Mouse (Mus musculus) thymus, adult 18-20 months (tissue): ENCODE measurements around the gene H2-Eb2.

Experiments
- DNase-seq, 2 experiments: peaks; one replicate each; pipeline ENCODE4 v3.0.0; 2022; ENCODE audit warnings: mixed read lengths in 2 of 2

Gene H2-Eb2

DNA sequence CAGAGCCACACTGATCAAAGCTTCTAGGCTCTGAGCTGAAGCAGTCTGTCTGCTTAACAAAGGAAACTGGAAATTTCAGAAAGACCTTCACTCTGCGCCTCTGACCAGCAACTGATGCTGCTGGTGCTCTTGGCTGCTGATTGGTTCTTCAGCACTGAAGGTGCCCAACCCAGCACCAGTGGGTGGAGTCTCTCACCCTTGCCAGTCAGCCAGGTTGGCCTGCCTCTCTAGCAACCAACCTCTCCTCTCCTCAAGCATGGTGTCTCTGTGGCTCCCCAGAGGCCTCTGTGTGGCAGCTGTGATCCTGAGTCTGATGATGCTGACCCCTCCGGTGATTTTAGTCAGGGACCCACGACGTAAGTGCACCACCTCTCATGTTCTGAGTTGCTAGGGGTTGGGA lies at the start of gene H2-Eb2:
Gene H2-Eb2 (plus strand): TSS at position 230 of the 400 bp plus-strand sequence.
- peak in 1 of 2 experiments; percentile 22 for DNase-seq

DNA sequence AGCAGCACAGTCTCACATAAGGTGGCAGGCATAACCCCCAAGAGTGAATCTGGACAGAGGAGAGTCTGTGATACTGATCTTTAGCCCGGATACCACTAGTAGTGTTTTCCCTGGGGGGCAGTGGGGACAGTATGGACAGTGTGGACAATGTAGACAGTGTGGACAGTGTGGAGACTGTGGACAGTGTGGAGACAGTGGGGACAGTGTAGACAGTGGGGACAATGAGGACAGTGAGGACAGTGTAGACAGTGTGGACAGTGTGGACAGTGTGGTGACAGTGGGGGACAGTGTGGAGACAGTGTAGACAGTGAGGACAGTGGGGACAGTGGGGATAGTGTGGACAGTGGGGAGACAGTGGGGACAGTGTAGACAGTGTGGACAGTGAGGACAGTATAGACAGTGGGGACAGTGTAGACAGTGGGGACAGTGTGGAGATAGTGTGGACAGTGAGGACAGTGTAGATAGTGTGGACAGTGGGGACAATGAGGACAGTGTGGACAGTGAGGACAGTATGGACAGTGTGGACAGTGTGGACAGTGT lies 44.9 kb upstream of the H2-Eb2 start:
- DNase-seq: no peak

DNA sequence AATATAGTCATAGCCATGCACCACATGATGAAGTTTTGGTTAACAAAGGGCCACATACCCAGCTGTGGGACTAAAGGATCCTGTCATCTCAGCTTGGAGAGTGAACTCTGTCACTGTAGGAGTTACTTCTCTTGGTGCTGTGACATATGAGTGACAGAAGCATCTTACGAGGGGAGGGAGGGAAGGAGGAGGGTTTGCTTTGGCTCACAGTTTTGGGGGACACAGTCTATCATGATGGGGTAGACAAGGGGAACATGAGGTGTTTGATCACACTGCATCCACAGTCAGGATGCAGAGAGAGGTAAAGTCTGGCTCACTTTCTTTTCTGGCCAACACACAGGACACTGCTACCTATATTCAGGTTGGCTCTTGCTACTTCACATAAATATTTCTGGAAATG lies 43.6 kb upstream of the H2-Eb2 start:
- no peak for DNase-seq

DNA sequence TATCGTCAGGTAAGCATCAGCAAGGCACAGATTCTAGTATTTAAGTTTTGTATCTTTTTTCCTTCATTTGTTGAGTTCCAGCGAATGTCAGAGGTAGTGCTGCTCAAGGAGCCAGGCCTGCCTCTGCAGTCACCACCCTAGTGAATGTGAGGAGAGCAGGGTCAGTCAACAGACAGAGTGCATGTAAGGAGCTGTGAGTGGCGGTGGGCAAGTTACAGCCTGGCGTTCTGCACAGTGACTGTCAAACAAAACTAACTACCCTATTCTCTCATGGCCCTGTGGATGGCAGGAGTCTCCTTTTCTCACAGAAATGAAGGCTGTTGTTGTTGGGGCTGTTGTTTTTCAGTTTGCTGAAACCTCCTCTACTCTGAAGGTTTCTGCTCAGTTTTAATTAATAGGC lies 40.1 kb upstream of the H2-Eb2 start:
- DNase-seq: no peak

DNA sequence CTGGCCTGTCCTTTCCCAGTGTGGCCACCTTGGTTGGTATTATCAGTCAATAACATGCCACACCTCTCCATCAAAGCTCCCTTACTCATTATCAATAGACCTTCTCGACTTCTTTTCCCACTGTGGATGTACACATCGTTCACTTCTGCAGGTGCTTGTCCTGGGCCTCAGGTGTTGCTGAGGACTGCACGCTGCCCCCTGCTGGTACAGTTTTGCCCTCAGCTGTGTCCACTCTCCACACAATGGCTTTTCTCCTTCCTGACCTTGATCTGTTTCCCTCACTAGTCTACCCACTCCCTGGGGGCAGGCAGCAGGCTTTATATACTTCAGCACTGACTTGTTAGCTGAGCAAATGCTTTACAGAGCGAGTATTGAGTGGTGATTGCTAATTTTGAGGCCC lies 39.6 kb upstream of the H2-Eb2 start:
- DNase-seq: no peak

DNA sequence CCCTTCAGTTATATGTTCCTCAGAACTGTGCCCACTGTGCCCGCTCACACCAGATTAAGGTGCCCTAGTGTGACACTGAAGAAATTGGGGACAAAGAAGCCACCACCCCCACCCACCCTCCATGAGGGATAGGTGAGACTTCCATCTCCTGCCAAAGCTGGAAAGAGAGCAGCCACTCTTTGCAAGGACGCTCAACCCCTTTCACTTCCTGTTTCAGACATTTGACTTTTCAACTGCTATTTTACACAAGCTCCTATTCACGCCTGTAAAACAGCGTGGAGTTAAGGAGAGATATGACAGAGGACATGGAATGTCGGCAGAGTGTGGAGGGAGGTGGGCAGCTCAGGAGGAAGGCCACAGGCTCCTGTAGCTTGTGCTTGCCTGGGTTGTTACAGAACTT lies 39.0 kb upstream of the H2-Eb2 start:
- no peak for DNase-seq

DNA sequence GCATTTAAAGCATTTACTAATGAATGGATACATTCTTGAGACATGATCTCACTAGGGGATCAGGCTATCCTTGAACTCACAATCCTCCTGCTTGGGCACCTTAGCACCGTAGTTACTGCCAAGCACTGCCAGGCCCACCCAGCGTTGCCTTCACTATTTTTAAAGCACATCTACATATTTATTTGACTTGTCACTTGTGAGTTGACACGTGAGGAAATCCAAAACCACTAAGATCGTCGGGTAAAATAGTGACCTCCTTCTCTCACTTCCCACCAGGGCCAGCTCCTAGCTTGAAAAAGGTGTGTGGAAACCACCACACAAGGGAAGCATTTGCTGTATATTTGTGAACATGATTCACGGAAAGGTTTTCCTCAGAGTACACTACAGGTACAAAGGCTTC lies 38.5 kb upstream of the H2-Eb2 start:
- no peak for DNase-seq

DNA sequence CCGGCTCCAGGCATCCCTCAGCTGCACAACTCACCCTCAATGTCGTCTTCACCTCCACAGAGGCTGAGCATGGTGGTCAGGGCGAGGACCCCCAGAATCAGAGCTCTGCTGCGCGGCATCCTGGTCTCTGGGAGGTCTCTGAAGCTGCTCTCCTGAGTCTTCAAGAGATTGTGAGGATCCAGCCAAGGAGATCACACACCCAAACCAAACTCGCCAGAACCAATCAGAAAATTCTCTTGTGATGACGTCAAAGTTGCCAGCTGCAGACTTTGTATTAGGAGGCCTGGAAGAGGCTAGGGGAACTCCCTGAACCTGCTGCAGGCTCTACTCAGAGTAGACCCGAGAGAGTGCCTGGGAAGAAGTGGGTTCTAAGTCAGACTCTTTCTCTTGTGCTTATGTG lies 37.8 kb upstream of the H2-Eb2 start, which contains the start of gene H2-Aa:
Gene H2-Aa (minus strand): TSS at position 176 of the 400 bp plus-strand sequence.
- peak; percentile 52 to 78 for DNase-seq

DNA sequence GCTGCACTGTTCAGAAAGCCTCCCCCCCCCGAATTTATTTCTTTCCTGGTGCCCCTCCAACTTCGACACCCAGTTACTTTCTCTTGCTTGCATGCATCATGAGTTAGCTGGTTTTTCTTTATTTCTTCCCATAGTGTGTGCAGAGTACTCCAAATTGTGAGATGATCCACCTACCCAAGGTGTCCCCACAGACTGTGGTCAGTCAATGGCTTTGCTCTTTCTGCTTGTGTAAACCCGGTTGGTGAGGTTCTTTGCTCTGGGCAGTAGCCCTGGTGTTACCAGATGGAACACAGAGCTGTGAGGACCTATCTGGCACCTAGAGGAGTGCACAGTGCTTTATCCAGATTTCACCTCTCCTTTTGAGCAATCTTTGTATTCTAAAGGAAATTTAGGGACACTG lies 37.3 kb upstream of the H2-Eb2 start:
- DNase-seq: no peak

DNA sequence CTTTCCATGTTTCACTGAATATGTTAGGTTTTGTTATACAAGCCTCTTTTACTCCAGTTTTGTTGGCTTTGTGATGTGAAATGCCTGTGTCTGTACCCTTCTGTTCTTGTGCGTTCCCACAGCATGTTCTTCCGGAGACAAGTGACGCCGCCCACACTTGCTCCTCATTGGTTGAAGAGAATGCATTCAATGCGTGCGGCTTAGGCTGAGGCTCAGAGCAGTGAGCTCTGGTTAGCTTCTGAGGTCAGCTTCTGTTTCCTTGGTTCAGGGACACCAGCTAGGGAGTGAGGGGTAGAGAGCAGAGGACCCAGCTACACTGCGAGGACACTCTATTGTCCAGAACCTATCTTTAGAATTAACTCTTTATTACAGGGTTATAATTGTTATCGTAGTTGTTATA lies 33.9 kb upstream of the H2-Eb2 start:
- DNase-seq: peak; percentile 49 to 65

DNA sequence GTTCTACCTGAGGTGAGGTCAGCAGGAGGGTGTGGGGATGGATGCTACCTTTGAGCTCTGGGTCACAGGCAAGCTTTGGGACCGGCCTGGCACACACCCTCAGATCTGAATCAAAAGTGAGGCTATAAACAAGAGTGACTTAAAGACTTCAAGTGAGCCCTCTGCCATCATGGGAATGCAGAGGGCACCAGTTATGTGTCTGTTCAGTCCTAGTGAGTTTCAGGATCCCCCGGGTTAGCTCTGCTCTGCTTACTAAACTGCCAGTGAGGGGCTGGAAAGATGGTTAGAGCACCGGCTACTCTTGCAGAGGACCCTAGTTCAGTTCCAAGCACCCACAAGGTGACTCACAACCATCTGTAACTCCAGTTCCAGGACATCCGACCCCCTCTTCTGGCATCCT lies 32.9 kb upstream of the H2-Eb2 start:
- DNase-seq: no peak

DNA sequence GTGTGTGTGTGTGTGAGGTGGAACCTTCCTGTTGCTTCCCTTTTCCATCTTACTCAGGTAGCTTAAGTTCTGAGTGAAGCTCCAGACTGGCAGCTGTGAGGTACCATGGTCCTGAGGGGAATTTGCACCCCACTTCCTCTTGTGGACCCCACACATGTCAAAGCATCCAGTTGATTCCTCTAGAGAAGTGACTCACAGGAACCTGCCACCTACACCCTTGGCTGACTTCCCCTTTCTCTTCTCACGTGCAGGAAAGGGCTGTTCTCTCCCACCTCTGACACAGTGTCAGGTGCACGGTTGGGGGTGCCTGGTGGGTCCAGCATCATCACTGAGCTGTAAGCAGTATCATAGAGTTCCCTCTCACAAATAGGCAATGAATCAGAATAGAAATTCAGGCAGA lies 31.9 kb upstream of the H2-Eb2 start:
- DNase-seq: no peak

DNA sequence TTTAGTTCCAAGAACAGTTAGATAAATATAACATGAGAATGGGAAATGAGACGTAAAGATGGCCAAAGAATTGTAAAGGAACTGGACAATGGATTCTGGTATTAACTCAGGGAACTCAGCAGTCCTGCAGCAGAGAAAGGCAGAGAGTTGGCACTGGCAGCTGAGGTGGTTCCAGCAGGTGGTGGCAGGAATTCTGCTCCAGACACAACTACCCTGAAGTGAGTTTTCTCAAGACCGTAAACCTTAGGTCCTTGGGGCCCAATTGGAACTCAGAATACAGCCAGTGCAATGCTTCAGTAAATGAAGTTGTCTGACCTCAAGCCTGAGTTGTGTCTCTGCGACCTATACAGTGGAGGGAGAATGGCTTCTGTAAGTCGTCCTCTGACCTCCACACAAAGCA lies 31.2 kb upstream of the H2-Eb2 start:
- DNase-seq: no peak

DNA sequence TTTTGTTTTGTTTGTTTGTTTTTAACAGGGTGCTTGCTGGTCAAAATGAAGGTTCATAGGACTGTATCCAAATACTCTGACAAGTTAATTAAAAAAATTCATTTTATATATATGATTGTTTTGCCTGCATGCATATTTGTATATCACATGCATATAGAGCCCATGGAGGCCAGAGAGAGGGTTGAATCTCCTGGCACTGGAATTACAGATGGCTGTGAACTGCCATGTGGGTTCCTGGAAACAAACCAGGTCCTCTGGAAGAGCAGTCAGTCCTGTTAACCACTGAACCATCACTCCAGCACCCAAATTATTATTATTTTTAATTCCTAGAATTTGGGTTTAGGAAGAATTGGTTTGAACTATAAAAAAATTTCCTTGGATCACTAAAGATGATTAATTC lies 30.2 kb upstream of the H2-Eb2 start:
- no peak for DNase-seq

DNA sequence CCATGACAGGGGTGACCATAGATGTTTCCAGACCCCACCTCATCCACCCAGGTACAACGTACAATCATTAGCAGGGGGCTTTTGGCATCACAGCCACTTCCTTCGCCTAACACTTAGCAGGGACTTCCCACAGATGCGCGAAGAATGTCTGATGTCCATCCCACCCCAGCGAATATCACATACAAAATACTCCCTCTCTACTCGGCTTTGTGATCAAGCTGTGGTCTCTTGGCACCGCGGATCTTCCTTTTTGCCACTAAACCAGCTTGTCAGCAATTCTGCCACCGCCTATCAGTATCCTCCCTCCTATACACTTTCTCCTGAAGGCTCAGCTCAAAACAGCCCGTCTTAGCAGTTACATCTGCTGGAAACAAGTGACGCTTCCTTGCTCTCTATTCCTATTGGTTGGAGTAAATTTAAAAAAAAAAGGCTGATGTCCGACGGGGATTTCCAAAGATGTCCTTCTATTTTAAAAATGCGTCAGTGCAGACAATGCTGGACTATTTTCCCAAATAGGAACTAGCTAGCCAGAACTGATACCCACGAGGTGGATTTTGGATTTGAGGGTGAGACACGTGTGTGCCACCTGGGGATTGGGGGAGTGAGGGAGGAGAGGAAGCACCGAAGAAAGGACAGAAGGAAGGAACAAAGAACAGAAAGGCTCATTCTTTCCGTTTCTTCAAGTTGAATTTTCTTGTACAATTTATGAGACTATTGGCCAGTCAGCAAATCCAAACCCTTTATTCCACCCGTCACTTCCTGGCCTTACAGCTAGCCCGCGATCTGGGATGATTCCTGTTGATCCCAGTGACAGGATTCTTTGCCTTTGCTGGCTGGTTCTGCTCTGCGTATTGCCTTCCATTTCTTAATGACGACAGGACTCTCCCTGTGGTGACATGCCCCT lies 29.3 kb upstream of the H2-Eb2 start:
- DNase-seq: no peak

DNA sequence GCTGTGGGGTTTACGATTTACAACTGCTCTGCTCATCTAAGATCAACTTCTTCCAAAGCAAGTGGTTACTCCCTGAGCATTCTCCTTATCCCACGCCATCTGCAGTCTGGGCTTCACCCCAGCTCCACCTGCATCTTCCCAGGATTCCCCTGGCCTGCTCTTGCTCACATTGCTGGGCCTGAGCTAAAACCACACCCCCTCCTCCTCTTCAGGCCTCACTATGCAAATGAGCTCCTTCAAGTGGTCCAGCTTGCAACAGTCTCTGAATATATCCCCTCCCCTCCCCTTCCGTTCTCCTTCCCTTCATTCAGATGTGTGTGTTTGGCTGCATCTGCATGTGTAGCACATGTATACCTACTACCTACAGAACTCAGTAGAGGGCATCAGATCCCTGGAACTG lies 26.1 kb upstream of the H2-Eb2 start:
- DNase-seq: no peak

DNA sequence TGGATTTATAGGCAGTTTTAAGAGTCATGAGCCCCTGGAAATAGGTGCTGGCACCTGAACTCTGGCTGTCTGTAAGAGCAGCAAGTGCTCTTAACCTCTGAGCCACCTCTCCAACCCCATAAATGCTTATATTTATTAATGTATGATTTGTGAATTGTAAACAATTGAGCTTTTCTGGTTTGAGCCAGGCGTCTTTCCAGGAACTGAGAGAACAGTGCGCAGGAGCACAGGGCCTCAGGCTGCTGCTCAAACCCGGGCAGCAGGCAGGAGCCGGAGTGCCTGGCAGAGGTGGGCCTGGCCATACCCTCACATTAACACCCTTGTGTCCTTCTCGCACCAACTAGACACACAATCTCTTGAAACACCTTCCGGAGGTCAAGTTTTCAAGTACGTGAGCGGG lies 25.4 kb upstream of the H2-Eb2 start:
- DNase-seq: no peak

DNA sequence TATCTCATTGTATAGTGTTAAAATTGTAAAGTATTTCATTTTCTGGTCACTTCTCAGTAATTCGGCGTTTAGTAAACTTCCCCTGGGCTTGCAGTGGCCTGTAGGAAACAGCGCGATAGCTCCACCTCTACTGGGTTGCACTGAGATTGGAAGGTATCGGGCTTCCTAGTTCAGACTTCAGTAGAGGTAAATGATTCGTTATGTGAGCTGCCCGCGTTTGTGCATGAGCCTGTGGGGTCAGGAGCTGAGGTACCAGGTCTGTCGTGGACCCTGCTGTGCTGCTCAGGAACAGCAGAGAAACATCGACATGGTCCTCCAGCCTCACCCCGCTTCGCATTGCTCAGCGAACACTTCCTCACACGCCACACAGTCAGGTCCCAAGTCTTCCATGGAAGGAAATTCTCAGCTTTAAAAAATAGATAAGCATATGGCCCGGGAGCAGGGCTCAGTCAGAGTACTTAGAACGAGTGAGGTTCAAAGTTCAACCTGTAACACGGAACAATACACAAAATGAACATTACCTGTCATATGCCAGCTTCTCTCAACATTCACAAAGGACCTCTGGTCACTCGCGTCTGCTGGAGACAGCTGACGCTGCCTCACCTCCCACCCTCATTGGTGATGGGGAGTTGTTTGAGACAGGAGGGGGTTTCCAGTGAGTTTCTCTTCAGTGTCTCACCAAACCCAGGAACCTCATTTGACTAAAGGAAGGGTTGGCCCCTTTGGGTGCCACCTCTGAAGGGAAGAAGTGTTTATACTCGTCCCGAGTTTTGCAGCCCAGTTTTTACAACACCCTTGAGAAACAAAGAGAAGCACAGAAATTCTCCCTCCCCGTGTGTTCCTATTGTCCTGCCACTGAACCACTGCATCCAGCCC lies 24.5 kb upstream of the H2-Eb2 start:
- peak in 1 of 2 experiments; percentile 47 for DNase-seq

DNA sequence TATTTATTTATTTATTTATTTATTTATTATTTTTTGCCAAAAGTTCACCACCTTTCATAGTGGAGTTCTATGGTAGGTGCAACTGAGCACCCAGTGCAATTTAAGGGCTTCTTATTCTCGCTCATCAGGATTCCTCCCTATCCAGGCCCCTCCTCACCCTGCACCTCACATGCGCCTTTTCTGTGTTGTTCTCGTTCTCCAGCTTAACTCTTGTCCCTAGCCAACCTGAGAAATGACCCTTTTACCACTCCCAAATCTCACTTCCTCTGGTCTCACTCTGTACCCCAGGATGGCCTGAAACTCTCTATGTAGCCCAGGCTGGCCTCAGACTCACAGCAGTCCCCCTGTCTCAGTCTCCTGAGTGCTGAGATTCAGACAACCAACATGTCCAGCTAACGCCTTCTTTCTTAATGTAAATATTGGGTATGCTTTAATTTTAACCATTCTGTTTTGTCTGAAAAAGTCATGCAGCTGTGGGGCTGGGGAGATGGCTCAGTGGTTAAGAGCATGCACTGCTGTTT lies 23.7 kb upstream of the H2-Eb2 start:
- no peak for DNase-seq

DNA sequence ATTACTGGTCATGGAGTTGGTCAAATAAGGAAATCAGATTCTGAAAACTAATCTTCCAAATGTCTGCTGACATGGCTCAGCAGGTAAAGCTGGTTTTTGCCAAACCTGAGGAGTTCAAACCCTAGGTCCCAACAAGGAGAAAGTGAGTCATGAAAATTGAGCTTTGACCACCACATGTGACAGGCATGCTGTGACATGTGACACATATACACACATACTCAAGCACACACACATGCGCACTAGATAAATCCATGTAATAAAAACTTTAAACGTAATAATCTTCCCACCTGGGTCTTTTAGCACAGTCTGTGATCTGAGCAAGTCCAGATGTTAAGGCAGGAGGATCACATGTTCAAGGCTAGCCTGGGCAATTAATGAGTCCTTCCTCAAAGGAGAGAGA lies 21.7 kb upstream of the H2-Eb2 start:
- DNase-seq: no peak

DNA sequence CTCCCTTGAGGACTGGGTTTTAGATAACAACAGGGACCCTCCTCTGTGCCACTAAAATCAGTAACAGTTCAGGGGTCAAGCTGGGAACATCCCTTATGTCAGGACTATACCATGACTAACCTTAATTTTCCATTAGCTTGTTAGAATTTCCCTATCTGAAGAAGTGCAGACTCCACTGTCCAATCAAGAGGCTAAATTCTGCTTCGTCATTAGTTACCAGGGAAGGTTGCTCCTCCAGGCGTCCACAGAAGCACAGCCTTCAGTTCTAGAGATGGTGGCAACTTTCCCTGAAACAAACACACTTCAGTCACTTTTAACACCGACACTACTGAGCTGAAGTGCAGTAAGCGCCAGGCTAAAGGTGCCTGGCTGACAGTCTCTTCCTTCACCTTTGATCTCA lies 20.7 kb upstream of the H2-Eb2 start:
- DNase-seq: peak in 1 of 2 experiments; percentile 51

DNA sequence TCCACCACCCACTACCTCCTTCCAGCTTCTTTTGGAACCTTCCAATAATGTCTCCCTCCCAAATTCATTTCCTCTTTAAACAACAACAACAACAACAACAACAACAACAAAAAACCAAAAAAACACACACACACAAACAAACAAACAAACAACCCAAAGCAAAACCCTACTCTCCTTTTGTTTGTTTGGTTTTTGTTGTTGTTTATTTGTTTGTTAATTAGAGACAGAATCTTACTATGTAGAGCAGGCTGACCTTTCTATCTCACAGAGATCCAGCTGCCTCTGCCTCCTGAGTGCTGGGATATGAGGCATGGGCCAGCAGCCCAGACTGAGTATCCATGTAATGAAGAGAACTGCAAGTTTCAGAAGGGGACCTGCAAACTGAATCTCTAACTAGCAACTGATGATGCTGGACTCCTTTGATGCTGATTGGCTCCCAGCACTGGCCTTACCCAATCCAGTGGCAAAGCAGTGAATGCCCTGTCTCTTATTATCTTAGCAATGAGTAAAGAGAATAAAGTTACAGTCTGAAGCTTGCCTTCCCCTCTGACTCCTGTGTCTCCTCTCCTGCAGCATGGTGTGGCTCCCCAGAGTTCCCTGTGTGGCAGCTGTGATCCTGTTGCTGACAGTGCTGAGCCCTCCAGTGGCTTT lies 20.0 kb upstream of the H2-Eb2 start, which contains the start of gene H2-Eb1:
Gene H2-Eb1 (plus strand): TSS at position 488 of the 651 bp plus-strand sequence.
- peak; percentile 65 to 80 for DNase-seq

DNA sequence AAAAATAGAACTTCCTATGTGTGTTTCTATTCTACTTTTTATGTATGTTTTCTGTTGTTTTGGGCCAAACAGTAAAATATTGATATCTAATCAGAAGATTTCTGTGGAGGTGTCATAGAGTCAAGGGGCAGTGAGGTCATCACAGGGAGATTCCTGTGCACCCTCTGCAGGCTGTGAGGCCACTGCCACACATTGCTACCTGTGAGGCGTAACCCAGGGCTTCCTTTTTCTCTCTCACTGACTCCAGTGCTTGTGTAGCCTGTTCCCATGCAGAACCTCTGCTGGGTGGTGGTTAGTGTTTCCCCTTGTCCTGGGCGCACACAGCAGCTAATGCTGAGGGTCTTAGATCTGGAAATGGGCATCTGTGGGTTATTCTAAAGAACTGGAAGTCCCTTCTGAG lies 19.1 kb upstream of the H2-Eb2 start:
- DNase-seq: no peak
